Comparison of ENCODE assay signal across 18 mouse cellular contexts in genomic region chr4:133195014-133195413, GRCm38 (mm10). TPM values are rescaled to one million over a fixed set of nuclear protein-coding genes. Genes with fewer than 3 reads are reported as not detected.
"Had no signal": no experiment of that assay in that cellular context is flagged by ENCODE, and none has a peak within 500 bp of the region (broad histone marks: within the 10 kb centered on the region; RNA-seq: fewer than 3 reads in every experiment).

No protein-coding gene starts in this region.

- H3K27ac ChIP-seq: neural tube, embryonic 12.5 days; neural tube, embryonic 13.5 days; neural tube, embryonic 15.5 days; stomach, embryonic 15.5 days had no signal

- H3K4me3 ChIP-seq: neural tube, embryonic 12.5 days; neural tube, embryonic 13.5 days; neural tube, embryonic 15.5 days; stomach, embryonic 15.5 days had no signal

- H3K4me2 ChIP-seq: neural tube, embryonic 12.5 days; neural tube, embryonic 13.5 days; neural tube, embryonic 15.5 days; stomach, embryonic 15.5 days had no signal

- H3K27me3 ChIP-seq: neural tube, embryonic 12.5 days; neural tube, embryonic 13.5 days; neural tube, embryonic 15.5 days; stomach, embryonic 15.5 days had no signal

- H3K9me3 ChIP-seq: neural tube, embryonic 12.5 days; neural tube, embryonic 13.5 days; neural tube, embryonic 15.5 days; stomach, embryonic 15.5 days had no signal

- H3K9ac ChIP-seq: neural tube, embryonic 12.5 days; neural tube, embryonic 13.5 days; neural tube, embryonic 15.5 days; stomach, embryonic 15.5 days had no signal

- DNase-seq: retina, postnatal 1 day; right cerebral cortex, adult 18-20 months; right cerebral cortex, postnatal 14 days; right cerebral cortex, postnatal 25 days; right cerebral cortex, postnatal 4 days; spleen, adult 18-20 months; thymus, adult 18-20 months; thymus, adult 2 months; thymus, postnatal 14 days; thymus, postnatal 25 days; thymus, postnatal 4 days had no signal

RNA-seq across cellular contexts. Expression of gene Gpr3, which starts 17.3 kb away (rescaled TPM):
- polyA plus RNA-seq: small intestine, adult 2 months; stomach, embryonic 14.5 days; thymus, adult 2 months; thymus, postnatal 0 days had no signal
